Mouse (Mus musculus) frontal cortex, adult (tissue): ENCODE data around the gene Ost4.

Experiments used
- ATAC-seq: cut with Nextera tagmentation; 2 replicates; pipeline ENCODE4 v1.9.2; 2017; ENCODE audit warnings: mild to moderate bottlenecking, moderate library complexity, mixed read lengths; ENCODE audit not compliant: low TSS enrichment

The Ost4 gene

GRCm38 (mm10) chr5:30923119-30923518 lies 15.5 kb upstream of the Ost4 start:
- no peak for ATAC-seq

DNA sequence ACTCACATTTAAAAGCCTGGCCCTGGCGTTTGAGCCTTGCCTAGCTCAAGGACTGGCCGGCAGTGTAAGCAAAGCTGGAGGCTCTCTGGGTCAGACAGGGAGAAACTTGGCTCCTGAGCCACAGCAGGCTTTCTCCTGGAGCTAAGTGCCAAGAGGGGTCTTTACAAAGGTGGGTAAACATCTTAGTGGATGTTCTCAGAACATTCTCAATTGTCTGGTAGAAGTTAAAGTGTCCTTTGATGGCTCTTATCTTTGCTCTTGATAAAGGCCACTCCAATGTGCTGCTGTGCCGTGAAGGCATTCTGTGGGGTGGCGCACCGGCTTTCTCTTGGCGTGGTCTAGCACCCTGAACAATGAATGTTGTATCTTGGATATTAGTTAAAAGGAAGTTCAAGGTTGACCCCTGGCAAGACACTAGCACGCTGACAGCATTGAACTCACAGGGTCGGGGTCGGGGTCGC lies 15.0 kb upstream of the Ost4 start:
- ATAC-seq, result no peak

GRCm38 (mm10) chr5:30921256-30922033 lies 13.9 kb upstream of the Ost4 start, which contains the start of gene Khk:
Gene Khk (plus strand): TSS chr5:30921431.
- peak; percentile 78 for ATAC-seq

GRCm38 (mm10) chr5:30920621-30921020 lies 13.0 kb upstream of the Ost4 start:
- no peak for ATAC-seq

- no peak for ATAC-seq
Measured at GRCm38 (mm10) chr5:30919831-30920614, 12.4 kb upstream of the Ost4 start.

DNA sequence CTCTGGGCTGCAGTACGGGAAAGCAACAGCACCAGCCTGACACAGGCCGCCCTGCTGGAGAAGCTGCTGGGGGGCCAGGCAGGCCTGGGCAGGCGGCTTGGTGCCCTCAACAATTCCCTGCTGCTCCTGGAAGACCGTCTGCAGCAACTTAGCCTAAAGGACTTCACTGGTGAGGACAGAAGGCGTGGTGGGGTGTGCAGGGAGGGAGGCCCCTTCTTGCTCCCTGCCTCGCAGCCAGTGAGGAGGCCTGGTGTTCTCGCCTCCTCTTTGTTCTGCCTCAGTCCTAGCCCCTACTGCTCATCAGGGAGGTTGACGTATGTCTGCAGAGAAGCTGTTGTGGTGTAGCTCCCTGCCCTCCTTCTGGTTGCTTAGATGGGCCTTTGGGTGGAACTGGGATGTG lies 11.1 kb upstream of the Ost4 start:
- no peak for ATAC-seq

DNA sequence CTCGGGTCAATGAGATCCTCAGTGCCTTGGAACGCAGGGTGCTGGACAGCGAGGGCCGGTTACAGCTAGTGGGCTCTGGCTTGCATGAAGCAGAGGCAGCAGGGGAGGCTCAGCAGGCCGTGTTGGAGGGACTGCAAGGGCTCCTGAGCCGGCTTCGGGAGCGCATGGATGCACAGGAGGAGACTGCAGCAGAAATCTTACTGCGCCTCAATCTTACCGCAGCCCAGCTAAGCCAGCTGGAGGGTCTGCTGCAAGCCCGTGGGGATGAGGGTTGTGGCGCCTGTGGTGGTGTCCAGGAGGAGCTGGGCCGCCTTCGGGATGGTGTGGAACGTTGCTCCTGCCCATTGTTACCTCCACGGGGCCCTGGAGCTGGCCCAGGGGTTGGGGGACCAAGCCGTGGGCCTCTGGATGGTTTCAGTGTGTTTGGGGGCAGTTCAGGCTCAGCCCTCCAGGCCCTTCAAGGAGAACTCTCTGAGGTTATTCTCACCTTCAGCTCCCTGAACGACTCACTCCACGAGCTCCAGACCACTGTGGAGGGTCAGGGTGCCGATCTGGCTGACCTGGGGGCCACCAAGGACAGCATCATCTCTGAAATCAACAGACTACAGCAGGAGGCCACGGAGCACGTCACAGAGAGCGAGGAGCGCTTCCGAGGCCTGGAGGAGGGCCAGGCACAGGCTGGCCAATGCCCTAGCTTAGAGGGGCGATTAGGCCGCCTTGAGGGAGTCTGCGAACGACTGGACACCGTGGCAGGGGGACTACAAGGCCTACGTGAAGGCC lies 10.5 kb upstream of the Ost4 start:
- no peak for ATAC-seq

- ATAC-seq, result no peak
Measured at GRCm38 (mm10) chr5:30917348-30917747, 9.8 kb upstream of the Ost4 start.

DNA sequence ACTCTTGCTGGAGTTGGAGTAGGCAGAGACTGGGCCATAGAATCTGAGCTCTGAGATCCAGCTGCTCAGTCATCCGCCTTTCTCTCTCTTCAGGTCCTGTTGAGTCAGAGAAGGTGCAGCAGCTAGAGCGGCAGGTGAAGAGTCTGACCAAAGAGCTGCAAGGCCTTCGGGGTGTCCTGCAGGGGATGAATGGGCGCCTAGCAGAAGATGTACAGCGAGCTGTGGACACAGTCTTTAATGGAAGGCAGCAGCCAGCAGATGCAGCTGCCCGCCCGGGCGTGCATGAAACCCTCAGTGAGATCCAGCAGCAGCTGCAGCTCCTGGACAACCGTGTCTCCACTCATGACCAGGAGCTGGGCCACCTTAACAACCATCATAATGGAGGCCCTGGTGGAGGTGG lies 9.3 kb upstream of the Ost4 start:
- ATAC-seq, result no peak

GRCm38 (mm10) chr5:30915974-30916433 lies 8.4 kb upstream of the Ost4 start:
- ATAC-seq, result peak; percentile 93

- ATAC-seq, result no peak
Measured at GRCm38 (mm10) chr5:30915456-30915855, 7.9 kb upstream of the Ost4 start.

DNA sequence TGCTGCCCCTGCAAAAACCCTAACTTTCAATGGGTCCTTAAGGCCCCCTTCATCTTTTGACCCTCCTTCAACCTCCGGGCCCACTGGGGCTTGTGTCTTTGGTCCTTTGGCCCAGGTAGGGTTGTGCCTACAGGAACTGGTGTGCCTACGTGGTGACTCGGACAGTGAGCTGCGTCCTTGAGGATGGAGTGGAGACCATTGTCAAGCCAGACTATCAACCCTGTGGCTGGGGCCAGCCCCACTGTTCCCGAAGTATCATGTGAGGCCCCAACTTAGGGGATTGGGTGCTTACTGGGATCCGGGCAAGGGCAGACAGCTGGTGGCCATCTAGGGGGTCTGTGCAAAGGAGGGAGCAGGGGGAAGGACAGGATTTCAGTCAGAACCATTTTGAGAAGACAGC lies 7.3 kb upstream of the Ost4 start:
- ATAC-seq, result no peak

GRCm38 (mm10) chr5:30914101-30914635 lies 6.6 kb upstream of the Ost4 start:
- ATAC-seq, result no peak

DNA sequence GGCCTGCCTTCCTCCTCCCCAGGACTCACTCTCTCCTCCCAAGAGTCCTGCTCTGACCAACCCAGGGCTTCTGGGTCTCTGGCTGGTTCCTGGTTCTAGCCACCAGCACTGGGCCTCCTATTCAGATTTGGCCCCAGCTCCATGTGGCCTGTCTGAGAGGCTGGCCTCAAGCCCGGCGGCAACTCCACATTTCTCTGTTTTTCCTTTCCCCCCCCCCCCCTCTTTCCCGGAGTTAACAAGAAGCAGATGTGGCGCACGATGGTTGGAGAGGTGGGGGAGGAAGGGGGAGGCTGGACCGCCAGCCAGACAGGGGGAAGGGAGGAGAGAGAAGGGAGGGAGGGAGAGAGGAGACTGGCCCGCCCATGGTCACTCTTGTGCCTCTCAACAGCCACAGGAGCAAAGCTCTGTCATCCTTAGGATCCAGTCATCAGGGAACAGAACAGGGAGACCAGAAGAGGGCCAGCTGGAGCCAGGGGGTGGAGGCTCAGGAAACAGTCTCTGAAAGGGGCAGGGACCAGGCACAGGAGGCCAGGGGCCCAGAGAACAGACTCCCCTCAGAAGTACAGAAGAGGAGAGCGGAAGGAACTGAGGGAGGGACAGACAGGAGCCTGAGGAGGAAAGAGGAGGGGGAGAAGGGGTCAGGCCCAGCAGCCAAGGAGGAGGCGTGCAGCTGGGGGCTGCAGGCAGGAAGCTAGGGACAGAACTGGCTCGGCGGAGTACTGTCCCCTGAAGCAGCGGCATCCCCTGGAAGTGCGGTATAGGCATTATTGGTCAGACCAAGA lies 5.7 kb upstream of the Ost4 start, which contains the start of gene Emilin1:
Gene Emilin1 (plus strand): TSS at position 343 of the 782 bp plus-strand sequence.
- ATAC-seq, result no peak

DNA sequence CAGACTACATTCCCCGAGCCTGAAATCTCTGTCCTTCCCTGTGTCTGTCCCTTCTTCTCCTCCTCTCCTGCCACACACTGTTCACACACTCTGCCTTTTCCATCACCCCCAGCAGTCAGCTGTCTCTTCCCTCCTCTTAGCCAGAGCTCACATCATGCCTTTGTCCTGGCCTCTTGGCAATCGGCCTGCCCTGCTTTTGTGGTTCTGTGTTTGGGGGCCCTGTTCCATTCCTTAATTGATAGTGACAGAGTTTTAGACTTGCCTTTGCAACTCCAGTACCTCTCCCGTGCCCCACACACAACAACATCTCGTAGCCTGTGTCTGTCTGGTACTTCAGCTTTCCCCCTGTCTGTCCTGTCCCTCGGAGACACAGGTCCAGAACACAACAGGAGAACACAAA lies 4.6 kb upstream of the Ost4 start:
- no peak for ATAC-seq

GRCm38 (mm10) chr5:30910481-30910880 lies 2.9 kb upstream of the Ost4 start:
- no peak for ATAC-seq

- no peak for ATAC-seq
Measured at GRCm38 (mm10) chr5:30909863-30910262, 2.3 kb upstream of the Ost4 start.

GRCm38 (mm10) chr5:30909300-30909659 lies 1.7 kb upstream of the Ost4 start:
- no peak for ATAC-seq

GRCm38 (mm10) chr5:30908426-30909299 lies 1.1 kb upstream of the Ost4 start:
- ATAC-seq, result no peak

- no peak for ATAC-seq
Measured at GRCm38 (mm10) chr5:30901860-30902259, 5.7 kb downstream of the Ost4 start.
